Mouse (Mus musculus) E14TG2a.4 (cell line): Measurements from ENCODE around the gene Taok1.

ENCODE experiments used
- H3K27me3 ChIP-seq: 2 replicates; pipeline ENCODE4 v1.6.1; 2014; ENCODE audit warnings: low read length, control low read depth; ENCODE audit not compliant: insufficient read depth
- H3K36me3 ChIP-seq: 2 replicates; pipeline ENCODE4 v1.6.1; 2014; ENCODE audit warnings: low read length, control low read depth; ENCODE audit not compliant: insufficient read depth
- H3K4me1 ChIP-seq: replicated peaks from 2 replicates; pipeline ENCODE4 v1.6.1; 2014; ENCODE audit warnings: low read depth, low read length, control low read depth
- H3K4me3 ChIP-seq: replicated peaks from 2 replicates; pipeline ENCODE4 v1.5.1; 2014; ENCODE audit warnings: mild to moderate bottlenecking, low read length
- H3K9me3 ChIP-seq: 2 replicates; pipeline ENCODE4 v1.6.1; 2014; ENCODE audit warnings: low read length, control low read depth
- CTCF ChIP-seq: conservative IDR thresholded peaks from 2 replicates; pipeline ENCODE4 v1.5.1; 2014; ENCODE audit warnings: low read length
- NANOG ChIP-seq: IDR thresholded peaks from 2 replicates; pipeline ENCODE4 v1.6.1; 2014; ENCODE audit warnings: borderline replicate concordance, low read length, mixed read lengths
- POU5F1 ChIP-seq: IDR thresholded peaks from 2 replicates; pipeline ENCODE4 v1.6.1; 2014; ENCODE audit warnings: low read length, borderline replicate concordance

Taok1 gene

GRCm38 (mm10) chr11:77500361-77501325 lies 107.0 kb downstream of the Taok1 start:
- Histone ChIP-seq H3K4me1 (peaks cover 99% of the 10 kb centered on the region), H3K4me3 (peak overlapping the region; percentile 48), H3K9me3 (no peaks in the 10 kb centered on the region), H3K36me3 (peaks cover 76% of the 10 kb centered on the region), H3K27me3 (no peaks in the 10 kb centered on the region)
- no peak for TF ChIP-seq CTCF
- TF ChIP-seq NANOG = no peak
- TF ChIP-seq POU5F1 = no peak

DNA sequence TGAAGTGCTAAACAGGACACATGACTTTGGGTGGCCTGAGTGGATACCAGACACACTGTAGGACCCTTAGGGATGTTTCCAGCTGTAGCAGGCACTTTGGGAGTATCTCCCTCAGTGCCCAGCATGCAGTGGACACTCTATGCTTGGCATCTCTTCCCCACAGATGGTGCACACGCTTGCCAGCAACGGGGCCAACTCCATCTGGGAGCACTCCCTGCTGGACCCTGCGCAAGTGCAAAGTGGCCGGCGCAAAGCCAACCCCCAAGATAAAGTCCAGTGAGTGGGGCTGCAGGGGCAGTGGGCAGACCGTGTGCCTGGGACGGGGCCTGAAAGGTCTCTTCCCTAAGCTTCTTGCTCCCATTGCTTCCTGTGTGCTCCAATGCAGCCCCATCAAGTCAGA lies 108.3 kb downstream of the Taok1 start:
- Histone ChIP-seq H3K4me1 (peaks cover 99% of the 10 kb centered on the region), H3K27me3 (no peaks in the 10 kb centered on the region), H3K9me3 (no peaks in the 10 kb centered on the region), H3K36me3 (peaks cover 63% of the 10 kb centered on the region), H3K4me3 (peak overlapping the region; percentile 48; the same call in 1 of the 2 replicates)
- TF ChIP-seq CTCF = no peak
- TF ChIP-seq NANOG = no peak
- TF ChIP-seq POU5F1 = no peak

DNA sequence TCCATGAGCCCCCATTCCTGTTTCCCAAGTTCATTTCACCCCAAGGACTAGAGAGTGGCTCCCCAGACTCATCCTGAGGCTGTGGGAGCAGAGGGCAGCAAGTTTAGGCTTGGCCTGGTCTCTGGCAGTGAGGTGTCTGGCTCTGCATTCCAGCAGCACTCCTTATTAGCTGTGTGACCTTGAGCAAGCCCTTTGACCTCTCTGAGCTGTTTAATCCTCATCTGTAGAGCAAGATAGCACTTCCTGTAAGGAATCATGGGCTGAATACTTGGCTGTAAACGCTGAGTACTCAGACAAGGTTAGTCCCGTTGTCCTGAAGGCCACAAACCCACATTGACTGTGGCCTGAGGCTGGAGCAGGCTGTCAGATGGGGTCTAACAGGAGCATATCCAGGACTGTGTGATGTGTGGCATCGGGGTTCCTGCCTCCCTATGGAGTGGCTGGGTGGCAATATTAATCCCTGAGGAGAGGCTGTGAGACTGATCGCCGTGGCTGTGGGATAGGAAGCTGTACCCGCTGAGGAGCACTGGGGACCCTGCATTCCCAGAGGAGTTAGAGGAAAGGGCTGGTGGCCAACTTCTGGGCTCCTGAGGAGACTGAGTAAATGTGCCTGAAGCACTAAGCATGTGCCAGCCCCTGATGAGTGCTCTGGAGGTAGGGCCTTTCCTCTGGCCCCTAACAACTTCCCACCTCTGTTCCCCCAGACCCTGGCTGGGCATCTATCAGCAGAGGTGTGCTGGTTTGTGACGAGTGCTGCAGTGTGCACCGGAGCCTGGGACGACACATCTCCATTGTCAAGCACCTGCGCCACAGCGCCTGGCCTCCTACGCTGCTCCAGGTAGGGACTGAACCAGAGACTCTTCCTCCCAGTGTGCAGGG lies 109.1 kb downstream of the Taok1 start:
- peaks cover 54% of the 10 kb centered on the region for H3K36me3 ChIP-seq
- peaks cover 96% of the 10 kb centered on the region for H3K4me1 ChIP-seq
- H3K27me3 ChIP-seq = no peaks in the 10 kb centered on the region
- no peaks in the 10 kb centered on the region for H3K9me3 ChIP-seq
- TF ChIP-seq CTCF (no peak), NANOG (peak; percentile 65; the same call in 1 of the 2 replicates), POU5F1 (no peak)
- H3K4me3 ChIP-seq = peak overlapping the region; percentile 69

- Histone ChIP-seq H3K4me3 (peak overlapping the region; percentile 69), H3K9me3 (no peaks in the 10 kb centered on the region), H3K36me3 (peaks cover 48% of the 10 kb centered on the region), H3K4me1 (peaks cover 90% of the 10 kb centered on the region), H3K27me3 (no peaks in the 10 kb centered on the region)
- TF ChIP-seq NANOG = no peak
- no peak for TF ChIP-seq POU5F1
- no peak for TF ChIP-seq CTCF
Observed at GRCm38 (mm10) chr11:77497851-77498250, 109.8 kb downstream of the Taok1 start.

DNA sequence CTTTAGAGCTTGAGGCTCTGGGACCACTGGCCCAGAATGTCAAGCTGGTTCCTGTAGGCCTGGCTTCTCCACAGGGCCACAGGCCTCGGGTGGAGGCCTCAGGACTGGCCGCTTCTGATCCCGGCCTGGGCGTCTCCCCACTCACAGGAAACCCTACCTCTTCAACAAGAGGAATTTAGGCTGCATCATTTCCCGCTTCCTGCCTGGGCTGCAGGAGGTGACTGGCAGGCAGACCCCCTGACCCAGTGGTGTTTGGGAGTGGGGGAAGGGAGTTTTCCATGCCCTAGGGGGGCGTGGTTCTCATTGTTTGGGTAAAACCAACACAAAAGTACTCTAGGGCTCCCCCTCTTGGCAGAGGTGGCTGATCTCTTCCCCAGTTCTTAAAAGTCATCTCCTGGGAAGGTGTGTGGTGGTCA lies 110.3 kb downstream of the Taok1 start:
- no peaks in the 10 kb centered on the region for H3K9me3 ChIP-seq
- H3K27me3 ChIP-seq = no peaks in the 10 kb centered on the region; the same call in 1 of the 2 replicates
- TF ChIP-seq CTCF (peak; percentile 52), POU5F1 (no peak)
- peaks cover 90% of the 10 kb centered on the region for H3K4me1 ChIP-seq
- H3K4me3 ChIP-seq = peak overlapping the region; percentile 69
- peaks cover 43% of the 10 kb centered on the region for H3K36me3 ChIP-seq

GRCm38 (mm10) chr11:77495507-77495906 lies 112.1 kb downstream of the Taok1 start:
- Histone ChIP-seq H3K9me3 (no peaks in the 10 kb centered on the region), H3K36me3 (peaks cover 24% of the 10 kb centered on the region), H3K4me3 (peak overlapping the region; percentile 91; the same call in 1 of the 2 replicates), H3K4me1 (peaks cover 90% of the 10 kb centered on the region), H3K27me3 (peaks cover 14% of the 10 kb centered on the region)
- TF ChIP-seq NANOG (no peak), POU5F1 (no peak), CTCF (no peak)

GRCm38 (mm10) chr11:77494782-77495181 lies 112.8 kb downstream of the Taok1 start:
- H3K36me3 ChIP-seq = peaks cover 17% of the 10 kb centered on the region
- TF ChIP-seq POU5F1 = no peak
- no peak for TF ChIP-seq NANOG
- no peak for TF ChIP-seq CTCF
- H3K4me3 ChIP-seq = peak overlapping the region; percentile 91

DNA sequence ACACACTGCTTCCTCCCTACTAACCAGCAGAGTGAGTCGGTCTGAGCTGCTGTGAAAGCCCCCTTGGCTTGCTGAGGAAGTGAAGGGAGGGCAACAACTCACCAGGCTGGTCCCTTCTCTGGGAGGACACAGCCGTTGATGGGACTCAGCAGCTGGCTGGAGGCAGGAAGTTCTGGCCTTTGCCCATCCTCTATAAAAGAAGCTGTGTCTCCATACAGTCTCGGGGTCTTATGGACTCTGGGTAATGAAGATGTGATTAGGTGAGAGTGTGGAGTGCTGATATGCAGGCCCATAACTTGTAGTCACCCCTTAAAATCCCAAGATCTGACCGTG lies 113.3 kb downstream of the Taok1 start:
- H3K27me3 ChIP-seq = peaks cover 22% of the 10 kb centered on the region
- TF ChIP-seq POU5F1 = no peak
- no peak for TF ChIP-seq NANOG
- TF ChIP-seq CTCF = no peak
- H3K9me3 ChIP-seq = no peaks in the 10 kb centered on the region
- peaks cover 84% of the 10 kb centered on the region for H3K4me1 ChIP-seq
- peaks cover 12% of the 10 kb centered on the region for H3K36me3 ChIP-seq
- peak overlapping the region; percentile 91 for H3K4me3 ChIP-seq

More at GRCm38 (mm10) chr11:77494782-77495181, 112.8 kb downstream of the Taok1 start:
- H3K9me3 ChIP-seq = no peaks in the 10 kb centered on the region
- H3K4me1 ChIP-seq = peaks cover 89% of the 10 kb centered on the region
- H3K27me3 ChIP-seq = peaks cover 21% of the 10 kb centered on the region
